Comparison of ENCODE assay signal across 1 mouse cellular context in genomic region chr3:113629606-113630359, GRCm38 (mm10).
TF ChIP-seq lines count a peak whose summit lies in the region.

Gene Rnpc3, minus strand, starts transcription at chr3:113630149.

TF ChIP-seq in MEL, 35 proteins besides CTCF, POLR2A, EP300 and RAD21 (continued from another document):
- TF ChIP-seq TBP (IDR thresholded peaks at IDR 0.05; ENCODE audit: low read depth, low read length) = peak; percentile 95
- no peak for TF ChIP-seq UBTF (IDR thresholded peaks at IDR 0.05; ENCODE audit: borderline replicate concordance, insufficient read depth, low read depth, low read length)
- no peak for TF ChIP-seq CHD1 (IDR thresholded peaks at IDR 0.05; ENCODE audit: low read depth, low read length)
- TF ChIP-seq TCF12 (IDR thresholded peaks at IDR 0.05; ENCODE audit: low read depth, low read length) = peak; percentile 71; the same call in 1 of the 2 replicates
